In genomic region chr2:156760843-156761505, GRCm38 (mm10) we compare ENCODE assay signal across 12 mouse cellular contexts. TPM values are rescaled to one million over a fixed set of nuclear protein-coding genes. Genes with fewer than 3 reads are reported as not detected.
A peak's percentile ranks its signal among the peaks of the same experiment; 100 is the strongest.
DNase-seq lines count a peak whose midpoint lies in the region; ATAC-seq and TF ChIP-seq lines count a peak whose summit lies in the region.
"Had no signal": no experiment of that assay in that cellular context is flagged by ENCODE, and none has a peak within 500 bp of the region (broad histone marks: within the 10 kb centered on the region; RNA-seq: fewer than 3 reads in every experiment).

No protein-coding gene starts in this region.

- H3K27me3 ChIP-seq in cerebellum, adult 2 months (ENCODE audit: control insufficient read depth, insufficient read depth, low read length), result no peaks in the 10 kb centered on the region
- H3K27me3 ChIP-seq in kidney, embryonic 15.5 days, result no peaks in the 10 kb centered on the region
- no peaks in the 10 kb centered on the region for H3K27me3 ChIP-seq in CH12.LX (replicated peaks)
- no peaks in the 10 kb centered on the region for H3K27me3 ChIP-seq in liver, embryonic 14.5 days (ENCODE audit: control insufficient read depth, insufficient read depth, low read length)
- H3K27me3 ChIP-seq: embryonic facial prominence, embryonic 15.5 days had no signal

- TF ChIP-seq EP300 in CH12.LX (IDR thresholded peaks at IDR 0.05; ENCODE audit: low read length), result no peak
- no peak for TF ChIP-seq EP300 in liver, embryonic 14.5 days (IDR thresholded peaks at IDR 0.05; ENCODE audit: low read depth)

- in situ Hi-C loops in CH12.LX (cut with MboI; ENCODE audit: low pct_ligation_motif_present, low pct_unique_long_range_greater_than_20kb, low sequenced_read_pairs), result no loop called here

- peak; percentile 51 for TF ChIP-seq RAD21 in CH12.LX (IDR thresholded peaks at IDR 0.05; ENCODE audit: low read depth, low read length)

- no peak overlapping the region for H3K4me2 ChIP-seq in kidney, embryonic 15.5 days
- H3K4me2 ChIP-seq in CH12.LX (ENCODE audit: insufficient read depth, low read depth, poor library complexity, severe bottlenecking), result no peak overlapping the region
- H3K4me2 ChIP-seq in liver, embryonic 14.5 days (ENCODE audit: low read depth), result no peak overlapping the region
- H3K4me2 ChIP-seq: embryonic facial prominence, embryonic 15.5 days had no signal

- peaks cover 3% of the 10 kb centered on the region; the same call in 1 of the 2 replicates for H3K4me1 ChIP-seq in cerebellum, adult 2 months (ENCODE audit: control insufficient read depth, insufficient read depth, low read length)
- peaks cover 25% of the 10 kb centered on the region for H3K4me1 ChIP-seq in kidney, embryonic 15.5 days
- H3K4me1 ChIP-seq in CH12.LX (ENCODE audit: control insufficient read depth in 1 of 2, insufficient read depth in 2 of 2), result peaks cover 14 to 50% of the 10 kb centered on the region in 2 experiments
- no peaks in the 10 kb centered on the region for H3K4me1 ChIP-seq in liver, embryonic 14.5 days (replicated peaks; ENCODE audit: control insufficient read depth in 2 of 2, insufficient read depth in 2 of 2, low read length in 1 of 2)
- H3K4me1 ChIP-seq: embryonic facial prominence, embryonic 15.5 days had no signal

- H3K9me3 ChIP-seq in kidney, embryonic 15.5 days (replicated peaks), result 0 out of 2 replicates have a peak, but pooled peaks cover 5% of the 10 kb centered on the region
- no peaks in the 10 kb centered on the region for H3K9me3 ChIP-seq in CH12.LX (replicated peaks; ENCODE audit: low read length)
- H3K9me3 ChIP-seq in liver, embryonic 14.5 days (ENCODE audit: control insufficient read depth, low read length), result no peaks in the 10 kb centered on the region
- H3K9me3 ChIP-seq: embryonic facial prominence, embryonic 15.5 days had no signal

- TF ChIP-seq CTCF in cerebellum, adult 2 months (IDR thresholded peaks at IDR 0.05; ENCODE audit: borderline replicate concordance, insufficient read depth, low read depth, low read length), result peak; percentile 40; the same call in 1 of the 2 replicates
- peak in 1 of 2 experiments; percentile 61; a peak in 2 of 4 replicates for TF ChIP-seq CTCF in CH12.LX (conservative IDR thresholded peaks at IDR 0.05 in 1 of 2, IDR thresholded peaks at IDR 0.05 in 1 of 2; ENCODE audit: low read depth in 2 of 2, low read length in 2 of 2)
- TF ChIP-seq CTCF in liver, embryonic 14.5 days (IDR thresholded peaks at IDR 0.05; ENCODE audit: low read depth), result peak; percentile 56

- WGBS in cerebellum, adult 2 months, result 66% methylated on average over 5 of the region's 5 CpGs
- WGBS in kidney, embryonic 15.5 days, result 83% methylated on average over 5 of the region's 5 CpGs
- 77% methylated on average over 5 of the region's 5 CpGs for WGBS in liver, embryonic 14.5 days (ENCODE audit: insufficient replicate concordance)

- no peak overlapping the region for H3K4me3 ChIP-seq in cerebellum, adult 2 months (replicated peaks; ENCODE audit: insufficient read depth, low read depth, low read length)
- H3K4me3 ChIP-seq in kidney, embryonic 15.5 days (replicated peaks), result no peak overlapping the region
- H3K4me3 ChIP-seq in CH12.LX (replicated peaks in 1 of 3; ENCODE audit: low read depth in 2 of 3, low read length in 2 of 3, poor library complexity in 1 of 3), result no peak overlapping the region
- H3K4me3 ChIP-seq in liver, embryonic 14.5 days (ENCODE audit: insufficient read depth in 1 of 2, low read depth in 2 of 2, low read length in 2 of 2), result no peak overlapping the region
- H3K4me3 ChIP-seq: embryonic facial prominence, embryonic 15.5 days had no signal

- no peak overlapping the region for H3K27ac ChIP-seq in cerebellum, adult 2 months (ENCODE audit: insufficient read depth, low read length)
- H3K27ac ChIP-seq in kidney, embryonic 15.5 days, result no peak overlapping the region
- no peak overlapping the region for H3K27ac ChIP-seq in CH12.LX (ENCODE audit: insufficient read depth, low read depth)
- H3K27ac ChIP-seq in liver, embryonic 14.5 days, result no peak overlapping the region
- H3K27ac ChIP-seq: embryonic facial prominence, embryonic 15.5 days had no signal

- peaks cover 84% of the 10 kb centered on the region for H3K36me3 ChIP-seq in kidney, embryonic 15.5 days
- peaks cover 15 to 71% of the 10 kb centered on the region in 2 experiments for H3K36me3 ChIP-seq in CH12.LX (replicated peaks in 1 of 2; ENCODE audit: control insufficient read depth in 1 of 2, insufficient read depth in 1 of 2, low read length in 1 of 2)
- no peaks in the 10 kb centered on the region for H3K36me3 ChIP-seq in liver, embryonic 14.5 days (replicated peaks; ENCODE audit: control insufficient read depth, insufficient read depth, low read depth)

- no peak overlapping the region for H3K9ac ChIP-seq in kidney, embryonic 15.5 days
- no peak overlapping the region for H3K9ac ChIP-seq in CH12.LX (ENCODE audit: insufficient read depth, low read depth)
- H3K9ac ChIP-seq in liver, embryonic 14.5 days (replicated peaks), result no peak overlapping the region
- H3K9ac ChIP-seq: embryonic facial prominence, embryonic 15.5 days had no signal

- no peak for ATAC-seq in kidney, embryonic 15.5 days (replicated peaks; ENCODE audit: low FRiP score)
- ATAC-seq in liver, embryonic 14.5 days (ENCODE audit: insufficient read depth), result no peak
- no peak for ATAC-seq in erythroblast, adult 5-6 weeks (replicated peaks; ENCODE audit: low FRiP score, poor library complexity, severe bottlenecking)

- no peaks in the 10 kb centered on the region for H3K79me2 ChIP-seq in CH12.LX (replicated peaks; ENCODE audit: control insufficient read depth, extremely low read depth, insufficient read depth, poor library complexity, severe bottlenecking)

- dilution Hi-C loops in CH12.LX (cut with MboI; ENCODE audit: extremely low pct_ligation_motif_present, extremely low pct_unique_long_range_greater_than_20kb, low sequenced_read_pairs), result no loop called here

- TF ChIP-seq POLR2A in cerebellum, adult 2 months (IDR thresholded peaks at IDR 0.05; ENCODE audit: borderline replicate concordance, insufficient read depth, low read length), result no peak
- no peak for TF ChIP-seq POLR2A in CH12.LX (IDR thresholded peaks at IDR 0.05; ENCODE audit: low read depth, low read length)

- DNase-seq in cerebellum, adult 2 months, result peak; percentile 47 to 59
- no peak for DNase-seq in cerebellum, postnatal 4 days (ENCODE audit: low spot score in 2 of 2)
- peak; percentile 21 to 54 for DNase-seq in kidney, postnatal 36 days
- DNase-seq in CH12.LX (ENCODE audit: extremely low read depth), result no peak
- DNase-seq in liver, embryonic 14.5 days (ENCODE audit: low read depth in 3 of 3, low spot score in 3 of 3), result no peak
- DNase-seq in c-Kit-positive CD71-positive TER-119-positive erythroid progenitor cells, embryonic 14.5 days (ENCODE audit: low spot score), result no peak
- DNase-seq: adrenal gland, postnatal 36 days; B cell, adult 2 months; layer of hippocampus, adult 9-11 months had no signal

TF ChIP-seq in CH12.LX, 34 proteins besides CTCF, POLR2A, EP300 and RAD21:
- no peak for TF ChIP-seq MAZ (IDR thresholded peaks at IDR 0.05; ENCODE audit: low read depth, low read length)
- peak; percentile 38 for TF ChIP-seq SMC3 (IDR thresholded peaks at IDR 0.05; ENCODE audit: low read depth, low read length)
- no peak for TF ChIP-seq TCF12 (IDR thresholded peaks at IDR 0.05; ENCODE audit: low read depth, low read length)

RNA-seq across cellular contexts. Expression of gene Myl9, which starts 14.2 kb away (rescaled TPM):
- polyA plus RNA-seq in cerebellum, adult 2 months (2012; rRNA removed), result 39.2 and 40.0 TPM in 2 replicates
- 305 and 466 TPM in 2 replicates for polyA plus RNA-seq in kidney, embryonic 15.5 days (2015; fragmentation: Nextera tagmentation; extraction: Ambion mirVana)
- total RNA-seq in CH12.LX (2012; rRNA removed) (not detected in 2 replicates), CH12.LX (2014; rRNA removed) (not detected in 2 replicates)
- polyA plus RNA-seq in CH12.LX (2012; ENCODE audit: insufficient read length, low read depth), result not detected in 2 replicates
- 25.2 and 27.2 TPM in 2 replicates for polyA plus RNA-seq in liver, embryonic 14.5 days (2012; rRNA removed)
- 44.4 and 51.3 TPM in 2 replicates for polyA plus RNA-seq in liver, embryonic 14.5 days (2014; fragmentation: Nextera tagmentation; extraction: Ambion mirVana)
- 1.3 and 4.4 TPM in 2 replicates for total RNA-seq in erythroblast, adult 5-6 weeks (2015; ENCODE audit: low replicate concordance)
- total RNA-seq in erythroblast, adult 5-6 weeks (2017; ENCODE audit: low replicate concordance), result 0.60 and 2.5 TPM in 2 replicates

Comparison
In these comparisons a context has a peak if more than half of its experiments do, and no peak if none do; other contexts are left out.
1. DNase-seq: peak in cerebellum, adult 2 months (2 of 2) and kidney, postnatal 36 days (2 of 2); none in cerebellum, postnatal 4 days (0 of 2), CH12.LX (single experiment), liver, embryonic 14.5 days (0 of 3) and c-Kit-positive CD71-positive TER-119-positive erythroid progenitor cells, embryonic 14.5 days (single experiment).
2. RNA of gene Myl9, which starts 14.2 kb away (polyA plus RNA-seq): 305 to 466 TPM in kidney, embryonic 15.5 days, 25.2 to 51.3 TPM in liver, embryonic 14.5 days and 39.2 to 40.0 TPM in cerebellum, adult 2 months; not detected in CH12.LX; every median in the first group is over 10 times any median in the second.